Mouse (Mus musculus): ENCODE measurements at regions not wholly inside any gene's neighbourhood (a gene's known extent, or its start where the extent isn't known, plus 50 kb on each side); places are given as distances from the start of the nearest gene placed in this dataset.

DNA sequence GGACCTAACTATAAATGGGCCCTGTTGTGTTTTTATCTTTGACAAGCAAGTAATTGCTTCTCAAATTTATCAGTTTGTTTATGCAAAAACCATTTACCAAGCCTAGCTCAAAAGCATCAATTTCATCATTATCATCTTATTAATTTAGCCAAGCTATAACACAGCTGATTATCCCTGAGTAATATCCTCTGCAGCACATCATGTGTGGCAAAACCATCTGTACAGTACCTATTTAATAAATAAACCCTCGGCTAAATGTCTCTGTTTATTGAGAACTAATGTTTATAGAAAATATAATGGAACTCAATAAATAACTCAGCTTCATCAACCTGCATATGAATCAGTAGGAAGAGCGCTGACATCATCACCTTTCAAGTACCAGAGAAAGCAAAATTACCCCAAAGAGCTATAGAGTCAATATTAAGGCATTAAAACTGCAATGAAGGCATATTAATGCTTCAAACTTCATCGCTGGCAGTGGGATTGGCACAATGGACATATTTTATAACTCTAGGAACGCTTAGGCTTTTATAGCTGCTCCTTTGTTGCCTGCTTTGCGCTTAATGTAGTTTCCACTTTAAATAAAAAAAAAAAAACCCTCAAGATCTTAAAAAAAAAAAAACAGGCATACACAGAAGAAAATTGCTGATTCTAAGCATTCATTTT is 542.0 kb downstream of the Plcl1 start:
- Histone ChIP-seq H3K4me3 (no peak overlapping the region), H3K9ac (no peak overlapping the region), H3K36me3 (no peaks in the 10 kb centered on the region), H3K4me2 (no peak overlapping the region), H3K9me3 (no peaks in the 10 kb centered on the region), H3K4me1 (no peaks in the 10 kb centered on the region), H3K27me3 (no peaks in the 10 kb centered on the region), H3K27ac (no peak overlapping the region)
- no peak for ATAC-seq (ENCODE audit: insufficient number of reproducible peaks, low FRiP score, low TSS enrichment, low read depth)
- WGBS = 58% methylated on average over 5 of the region's 5 CpGs

DNA sequence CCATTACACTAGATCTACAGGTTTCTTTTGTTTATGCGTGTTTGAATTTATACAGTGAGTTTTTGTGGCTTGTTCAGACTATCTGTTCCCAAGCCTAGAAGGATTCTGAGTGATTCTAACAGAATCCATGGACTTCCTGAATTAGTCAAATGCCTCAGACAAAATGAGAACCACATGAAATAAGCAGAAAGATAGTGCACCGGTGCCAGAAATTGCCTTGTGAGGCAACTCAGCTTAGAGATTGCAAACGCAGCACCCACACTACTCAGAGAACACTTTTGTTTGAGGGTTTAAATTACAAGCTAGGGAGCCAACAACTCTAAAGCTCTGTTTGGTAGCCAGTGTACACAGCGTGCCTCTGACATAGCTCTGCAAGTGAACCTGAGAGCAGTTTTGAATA is 543.9 kb downstream of the Plcl1 start:
- Histone ChIP-seq H3K9ac (no peak overlapping the region), H3K4me2 (no peak overlapping the region), H3K36me3 (no peaks in the 10 kb centered on the region), H3K9me3 (no peaks in the 10 kb centered on the region), H3K27me3 (no peaks in the 10 kb centered on the region), H3K4me1 (no peaks in the 10 kb centered on the region), H3K27ac (no peak overlapping the region), H3K4me3 (no peak overlapping the region)
- no peak for ATAC-seq (ENCODE audit: insufficient number of reproducible peaks, low FRiP score, low TSS enrichment, low read depth)
- WGBS = 76% methylated on average over 4 of the region's 4 CpGs

- no peak overlapping the region for H3K27ac ChIP-seq
- no peak overlapping the region for H3K4me3 ChIP-seq
- no peak for ATAC-seq (ENCODE audit: insufficient number of reproducible peaks, low FRiP score, low TSS enrichment, low read depth)
- no peaks in the 10 kb centered on the region for H3K27me3 ChIP-seq
- no peak overlapping the region for H3K4me2 ChIP-seq
- 61% methylated on average over 11 of the region's 11 CpGs for whole genome bisulfite sequencing
- no peaks in the 10 kb centered on the region for H3K4me1 ChIP-seq
- H3K9me3 ChIP-seq = no peaks in the 10 kb centered on the region
- no peaks in the 10 kb centered on the region for H3K36me3 ChIP-seq
- H3K9ac ChIP-seq = no peak overlapping the region
These were observed 552.2 kb downstream of the Plcl1 start for GRCm38 (mm10) chr1:55957804-55958445.

DNA sequence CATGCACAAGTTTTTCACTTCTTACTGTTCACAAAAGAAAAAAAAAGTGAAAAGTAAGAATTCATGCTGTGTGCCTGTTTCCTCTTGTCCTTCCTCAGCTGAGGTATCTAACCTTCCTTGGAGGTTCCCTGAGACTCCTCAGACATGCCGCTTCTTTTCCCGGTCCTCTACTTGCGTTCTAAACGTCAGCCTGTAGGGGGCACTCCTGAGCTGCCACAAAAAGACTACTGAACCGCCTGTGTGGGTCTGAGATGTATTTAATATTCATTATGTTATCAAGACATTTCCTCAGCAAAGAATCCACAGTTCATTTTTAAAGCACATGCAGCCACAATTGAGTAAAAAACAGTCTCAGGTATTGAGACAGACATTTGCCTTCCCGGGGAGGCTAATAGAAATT is 554.6 kb downstream of the Plcl1 start:
- Histone ChIP-seq H3K4me3 (no peak overlapping the region), H3K4me1 (no peaks in the 10 kb centered on the region), H3K4me2 (no peak overlapping the region), H3K36me3 (no peaks in the 10 kb centered on the region), H3K27ac (no peak overlapping the region), H3K9ac (no peak overlapping the region), H3K9me3 (no peaks in the 10 kb centered on the region), H3K27me3 (no peaks in the 10 kb centered on the region)
- no peak for ATAC-seq (ENCODE audit: insufficient number of reproducible peaks, low FRiP score, low TSS enrichment, low read depth)
- WGBS = 19% methylated on average over 6 of the region's 6 CpGs

DNA sequence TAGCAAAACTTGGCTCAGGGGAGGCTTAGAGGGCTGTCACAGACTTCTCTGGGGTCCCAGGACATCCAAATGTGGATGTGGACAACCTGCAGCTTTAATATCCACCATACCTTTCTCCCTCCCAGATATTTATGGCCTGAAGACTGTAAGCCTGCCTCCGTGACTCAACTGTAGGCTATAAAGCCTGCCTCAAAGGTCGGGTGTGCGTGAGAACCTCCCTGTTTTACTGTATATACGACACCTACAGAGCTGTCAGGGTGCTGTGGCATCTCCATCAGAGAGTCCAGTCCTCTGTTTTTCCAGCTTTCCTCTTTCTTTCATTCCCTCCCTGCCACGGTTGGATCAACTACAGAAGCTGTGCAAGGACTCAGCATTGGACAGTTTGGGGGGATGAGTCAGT is 558.1 kb downstream of the Plcl1 start:
- WGBS = 60% methylated on average over 5 of the region's 5 CpGs
- no peaks in the 10 kb centered on the region for H3K27me3 ChIP-seq

DNA sequence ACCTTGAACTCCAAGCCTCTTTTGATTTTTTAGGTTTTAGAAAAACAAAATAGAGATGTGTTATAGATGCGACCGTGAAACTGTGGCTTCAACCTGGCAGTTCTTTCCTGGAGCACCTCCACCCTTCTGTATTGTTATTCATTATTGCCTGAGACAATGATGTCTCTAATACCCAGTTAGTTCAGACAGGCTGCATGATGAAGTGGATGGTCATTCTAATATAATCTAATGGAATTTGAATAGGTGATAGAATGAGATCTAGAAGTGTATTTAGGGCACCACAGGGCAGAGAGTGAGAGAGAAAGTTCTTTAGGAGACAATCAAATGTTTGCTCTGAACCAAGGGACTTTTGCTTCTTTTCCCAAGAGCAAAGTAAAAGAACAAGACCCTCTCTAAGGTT is 560.6 kb downstream of the Plcl1 start:
- no peaks in the 10 kb centered on the region for H3K27me3 ChIP-seq
- no peak overlapping the region for H3K4me2 ChIP-seq
- no peak overlapping the region for H3K9ac ChIP-seq
- H3K27ac ChIP-seq = no peak overlapping the region
- H3K4me3 ChIP-seq = no peak overlapping the region
- H3K9me3 ChIP-seq = no peaks in the 10 kb centered on the region
- ATAC-seq (ENCODE audit: insufficient number of reproducible peaks, low FRiP score, low TSS enrichment, low read depth) = no peak
- H3K4me1 ChIP-seq = no peaks in the 10 kb centered on the region
- no peaks in the 10 kb centered on the region for H3K36me3 ChIP-seq
- WGBS = 92% methylated on average over 2 of the region's 2 CpGs

More for the DNA sequence above, 558.1 kb downstream of the Plcl1 start:
- Histone ChIP-seq H3K36me3 (no peaks in the 10 kb centered on the region), H3K9me3 (no peaks in the 10 kb centered on the region), H3K4me1 (no peaks in the 10 kb centered on the region), H3K9ac (no peak overlapping the region), H3K4me2 (no peak overlapping the region), H3K27ac (no peak overlapping the region), H3K4me3 (no peak overlapping the region)
- ATAC-seq (ENCODE audit: insufficient number of reproducible peaks, low FRiP score, low TSS enrichment, low read depth) = no peak

DNA sequence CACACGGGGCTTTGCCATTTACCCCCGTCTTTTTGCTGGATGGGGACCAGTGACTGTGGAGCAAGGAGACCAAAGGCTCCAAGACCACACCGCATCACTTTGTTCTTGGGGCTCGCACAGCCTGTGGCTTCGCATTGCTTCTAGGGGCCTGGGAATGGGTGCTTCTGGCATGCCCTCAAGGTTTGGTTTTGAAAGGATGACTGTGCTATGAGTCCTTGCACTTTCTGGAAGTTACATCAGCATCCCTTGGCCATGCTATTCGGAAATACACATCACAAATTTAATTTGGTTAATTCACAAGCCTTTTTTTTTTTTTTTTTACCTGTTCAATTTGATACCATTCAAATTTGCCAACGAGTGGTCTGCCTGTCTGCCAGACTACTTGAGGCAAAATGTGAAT is 562.1 kb downstream of the Plcl1 start:
- H3K4me3 ChIP-seq = no peak overlapping the region
- no peaks in the 10 kb centered on the region for H3K4me1 ChIP-seq
- ATAC-seq (ENCODE audit: insufficient number of reproducible peaks, low FRiP score, low TSS enrichment, low read depth) = no peak
- no peak overlapping the region for H3K4me2 ChIP-seq
- H3K9ac ChIP-seq = no peak overlapping the region
- H3K9me3 ChIP-seq = no peaks in the 10 kb centered on the region
- no peaks in the 10 kb centered on the region for H3K36me3 ChIP-seq
- WGBS = 89% methylated on average over 7 of the region's 7 CpGs
- no peaks in the 10 kb centered on the region for H3K27me3 ChIP-seq
- no peak overlapping the region for H3K27ac ChIP-seq

- WGBS = 88% methylated on average over 3 of the region's 3 CpGs
- Histone ChIP-seq H3K27me3 (no peaks in the 10 kb centered on the region), H3K9ac (no peak overlapping the region), H3K4me2 (no peak overlapping the region), H3K4me1 (no peaks in the 10 kb centered on the region), H3K4me3 (no peak overlapping the region), H3K36me3 (no peaks in the 10 kb centered on the region), H3K9me3 (no peaks in the 10 kb centered on the region), H3K27ac (no peak overlapping the region)
- ATAC-seq (ENCODE audit: insufficient number of reproducible peaks, low FRiP score, low TSS enrichment, low read depth) = no peak
These were observed 572.1 kb downstream of the Plcl1 start for GRCm38 (mm10) chr1:55977796-55978195.

- no peaks in the 10 kb centered on the region for H3K4me1 ChIP-seq
- H3K27ac ChIP-seq = no peak overlapping the region
- H3K9ac ChIP-seq = no peak overlapping the region
- H3K27me3 ChIP-seq = no peaks in the 10 kb centered on the region
- no peaks in the 10 kb centered on the region for H3K9me3 ChIP-seq
- no peak overlapping the region for H3K4me3 ChIP-seq
- H3K36me3 ChIP-seq = no peaks in the 10 kb centered on the region
- ATAC-seq (ENCODE audit: insufficient number of reproducible peaks, low FRiP score, low TSS enrichment, low read depth) = no peak
- 78% methylated on average over 5 of the region's 5 CpGs for WGBS
- H3K4me2 ChIP-seq = no peak overlapping the region
These were observed 577.9 kb downstream of the Plcl1 start for GRCm38 (mm10) chr1:55983522-55984066.

DNA sequence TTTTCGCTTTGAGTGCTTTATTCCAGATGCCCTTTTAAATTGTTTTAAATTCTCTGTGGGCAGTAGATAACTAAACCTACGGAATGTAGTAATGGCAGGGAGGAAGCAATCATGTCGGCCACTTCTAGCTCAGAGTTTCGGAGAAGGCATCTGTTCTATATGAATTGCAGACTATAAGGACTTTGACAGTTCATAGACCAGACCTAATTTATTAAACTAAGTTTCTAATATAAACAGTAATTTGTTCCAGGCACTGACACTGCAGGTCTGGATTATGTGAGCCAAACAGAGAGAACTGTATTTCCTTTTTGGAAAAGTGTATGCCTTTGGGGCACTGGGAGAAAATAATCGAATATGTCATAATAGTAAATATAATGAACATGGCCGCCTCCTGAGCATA is 591.4 kb downstream of the Plcl1 start:
- Histone ChIP-seq H3K27ac (no peak overlapping the region), H3K36me3 (no peaks in the 10 kb centered on the region), H3K27me3 (no peaks in the 10 kb centered on the region), H3K4me3 (no peak overlapping the region), H3K4me1 (no peaks in the 10 kb centered on the region), H3K9me3 (no peaks in the 10 kb centered on the region), H3K4me2 (no peak overlapping the region), H3K9ac (no peak overlapping the region)
- ATAC-seq (ENCODE audit: insufficient number of reproducible peaks, low FRiP score, low TSS enrichment, low read depth) = no peak
- WGBS = 37% methylated on average over 6 of the region's 6 CpGs
